Mouse (Mus musculus): ENCODE data around the gene Swsap1. TPM values are rescaled to one million over a fixed set of nuclear protein-coding genes. Genes with fewer than 3 reads are reported as not detected.

Gene Swsap1
- polyA plus RNA-seq, 1 experiment: 8.5 TPM

DNA sequence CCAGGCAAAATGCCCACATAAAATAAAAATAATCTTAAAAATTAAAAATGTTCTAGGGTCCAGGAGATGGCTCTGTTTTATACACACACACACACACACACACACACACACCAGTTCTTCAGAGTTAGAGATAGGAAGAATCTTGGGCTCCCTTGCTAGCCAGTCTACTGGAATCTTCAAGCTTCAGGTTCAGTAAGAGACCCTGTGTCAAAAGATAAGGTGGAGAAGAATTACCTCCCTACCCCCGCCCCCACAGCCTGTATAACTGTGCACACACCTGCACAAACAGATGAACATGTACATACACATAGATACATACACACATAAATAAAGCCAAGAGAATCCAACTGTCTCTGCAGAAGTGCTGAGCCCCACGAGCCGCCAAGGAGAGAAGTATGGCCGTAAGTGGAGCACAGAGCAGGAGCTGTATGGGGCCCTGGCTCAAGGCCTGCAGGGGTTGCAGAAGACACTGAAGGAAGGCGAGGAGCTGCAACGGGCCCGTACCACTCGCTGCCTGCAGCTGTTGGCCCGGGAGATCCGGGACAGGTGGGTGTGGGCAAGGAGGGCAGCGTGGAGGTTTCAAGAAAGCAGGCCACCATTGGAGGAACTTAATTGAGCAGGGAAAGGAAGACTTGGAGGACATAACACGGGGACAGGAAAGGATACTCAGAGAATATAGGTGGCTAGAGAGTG lies 23.0 kb upstream of the Swsap1 start:
- TF ChIP-seq CTCF (IDR thresholded peaks at IDR 0.05; ENCODE audit: low read depth, low read length) (no peak), EP300 (IDR thresholded peaks at IDR 0.05; ENCODE audit: insufficient read depth, low read depth, low read length) (no peak), POLR2A (IDR thresholded peaks at IDR 0.05; ENCODE audit: insufficient read depth, low read length) (no peak)
- Histone ChIP-seq H3K9me3 (replicated peaks; ENCODE audit: control insufficient read depth, insufficient read depth, low read length, poor library complexity, severe bottlenecking) (no peaks in the 10 kb centered on the region), H3K27me3 (ENCODE audit: control insufficient read depth, insufficient read depth, low read length, poor library complexity, severe bottlenecking) (no peaks in the 10 kb centered on the region), H3K4me1 (ENCODE audit: control insufficient read depth, insufficient read depth, low read length) (no peaks in the 10 kb centered on the region), H3K9ac (ENCODE audit: low read depth, poor library complexity, severe bottlenecking) (peak overlapping the region; percentile 9; the same call in 1 of the 2 replicates), H3K4me3 (ENCODE audit: low read depth, low read length) (no peak overlapping the region; the same call in 1 of the 2 replicates), H3K36me3 (ENCODE audit: control insufficient read depth, insufficient read depth, low read length, poor library complexity, severe bottlenecking) (no peaks in the 10 kb centered on the region), H3K27ac (ENCODE audit: insufficient read depth, low read length) (no peak overlapping the region)

GRCm38 (mm10) chr9:21934021-21934420 lies 21.5 kb upstream of the Swsap1 start:
- H3K9me3 ChIP-seq (replicated peaks; ENCODE audit: control insufficient read depth, insufficient read depth, low read length, poor library complexity, severe bottlenecking): no peaks in the 10 kb centered on the region
- H3K27ac ChIP-seq (ENCODE audit: insufficient read depth, low read length): no peak overlapping the region
- H3K9ac ChIP-seq (ENCODE audit: low read depth, poor library complexity, severe bottlenecking): no peak overlapping the region
- H3K4me1 ChIP-seq (ENCODE audit: control insufficient read depth, insufficient read depth, low read length): no peaks in the 10 kb centered on the region
- no peaks in the 10 kb centered on the region for H3K27me3 ChIP-seq (ENCODE audit: control insufficient read depth, insufficient read depth, low read length, poor library complexity, severe bottlenecking)
- no peak for TF ChIP-seq POLR2A (IDR thresholded peaks at IDR 0.05; ENCODE audit: insufficient read depth, low read length)
- TF ChIP-seq EP300 (IDR thresholded peaks at IDR 0.05; ENCODE audit: insufficient read depth, low read depth, low read length): no peak
- no peak for TF ChIP-seq CTCF (IDR thresholded peaks at IDR 0.05; ENCODE audit: low read depth, low read length)
- no peak overlapping the region for H3K4me3 ChIP-seq (ENCODE audit: low read depth, low read length)
- H3K36me3 ChIP-seq (ENCODE audit: control insufficient read depth, insufficient read depth, low read length, poor library complexity, severe bottlenecking): no peaks in the 10 kb centered on the region

GRCm38 (mm10) chr9:21935466-21936131 lies 20.0 kb upstream of the Swsap1 start:
- H3K4me3 ChIP-seq (ENCODE audit: low read depth, low read length): no peak overlapping the region
- no peaks in the 10 kb centered on the region for H3K9me3 ChIP-seq (replicated peaks; ENCODE audit: control insufficient read depth, insufficient read depth, low read length, poor library complexity, severe bottlenecking)
- no peaks in the 10 kb centered on the region for H3K27me3 ChIP-seq (ENCODE audit: control insufficient read depth, insufficient read depth, low read length, poor library complexity, severe bottlenecking)
- H3K4me1 ChIP-seq (ENCODE audit: control insufficient read depth, insufficient read depth, low read length): no peaks in the 10 kb centered on the region
- H3K27ac ChIP-seq (ENCODE audit: insufficient read depth, low read length): no peak overlapping the region
- H3K36me3 ChIP-seq (ENCODE audit: control insufficient read depth, insufficient read depth, low read length, poor library complexity, severe bottlenecking): no peaks in the 10 kb centered on the region
- no peak overlapping the region for H3K9ac ChIP-seq (ENCODE audit: low read depth, poor library complexity, severe bottlenecking)
- no peak for TF ChIP-seq CTCF (IDR thresholded peaks at IDR 0.05; ENCODE audit: low read depth, low read length)
- no peak for TF ChIP-seq POLR2A (IDR thresholded peaks at IDR 0.05; ENCODE audit: insufficient read depth, low read length)
- TF ChIP-seq EP300 (IDR thresholded peaks at IDR 0.05; ENCODE audit: insufficient read depth, low read depth, low read length): no peak

DNA sequence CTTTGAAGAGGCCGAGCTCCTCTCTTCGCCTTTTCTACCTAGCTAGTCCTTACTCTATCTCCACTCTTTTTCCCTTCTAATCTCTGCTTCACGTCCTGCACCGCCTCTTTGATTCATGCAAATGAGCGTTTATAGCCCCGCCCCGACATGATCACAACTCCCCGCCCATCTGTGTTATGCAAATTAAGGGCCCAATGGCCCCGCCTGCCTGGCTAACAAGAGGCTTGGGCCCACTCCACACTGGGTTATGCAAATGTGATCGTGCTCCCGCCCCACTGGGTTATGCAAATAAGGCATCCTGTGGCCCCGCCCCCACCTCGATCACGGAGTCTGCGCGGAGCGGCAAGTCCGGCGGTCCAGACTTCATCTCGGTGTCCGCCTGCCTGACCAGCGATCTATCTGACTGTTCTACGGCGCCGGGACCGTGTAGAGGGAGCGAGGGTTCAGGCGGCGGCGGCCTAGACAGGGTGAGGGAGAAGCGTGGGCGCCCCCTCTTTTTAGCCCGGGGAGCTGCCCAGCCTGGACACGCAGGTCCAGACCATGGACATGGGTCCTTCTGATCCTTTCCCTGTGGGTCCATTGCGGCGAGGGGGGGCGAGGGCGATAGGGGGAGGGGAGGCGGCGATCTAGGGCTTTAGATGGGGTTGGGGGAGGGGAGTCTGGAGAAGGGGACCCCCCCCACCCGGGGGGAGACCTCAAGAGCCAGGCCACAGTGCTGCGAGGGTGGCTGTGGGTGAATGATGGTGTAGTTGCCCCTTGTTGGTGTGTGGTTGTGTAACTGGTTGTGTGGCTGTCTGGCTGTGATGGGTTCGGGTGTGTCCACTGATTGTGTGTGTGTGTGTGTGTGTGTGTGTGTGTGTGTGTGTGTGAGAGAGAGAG lies 18.6 kb upstream of the Swsap1 start, which contains the start of gene Plppr2:
Plppr2 (plus strand) TSS at position 342 of the 879 bp plus-strand sequence.
- H3K9me3 ChIP-seq (replicated peaks; ENCODE audit: control insufficient read depth, insufficient read depth, low read length, poor library complexity, severe bottlenecking): no peaks in the 10 kb centered on the region
- H3K27me3 ChIP-seq (ENCODE audit: control insufficient read depth, insufficient read depth, low read length, poor library complexity, severe bottlenecking): no peaks in the 10 kb centered on the region
- H3K36me3 ChIP-seq (ENCODE audit: control insufficient read depth, insufficient read depth, low read length, poor library complexity, severe bottlenecking): no peaks in the 10 kb centered on the region
- H3K9ac ChIP-seq (ENCODE audit: low read depth, poor library complexity, severe bottlenecking): peak within 1 kb of the TSS; percentile 58
- TF ChIP-seq EP300 (IDR thresholded peaks at IDR 0.05; ENCODE audit: insufficient read depth, low read depth, low read length): no peak
- TF ChIP-seq CTCF (IDR thresholded peaks at IDR 0.05; ENCODE audit: low read depth, low read length): no peak
- no peak for TF ChIP-seq POLR2A (IDR thresholded peaks at IDR 0.05; ENCODE audit: insufficient read depth, low read length)
- peak within 1 kb of the TSS; percentile 58 for H3K4me3 ChIP-seq (ENCODE audit: low read depth, low read length)
- H3K4me1 ChIP-seq (ENCODE audit: control insufficient read depth, insufficient read depth, low read length): no peaks in the 10 kb centered on the region
- H3K27ac ChIP-seq (ENCODE audit: insufficient read depth, low read length): no peak within 1 kb of the TSS

GRCm38 (mm10) chr9:21937711-21938175 lies 17.8 kb upstream of the Swsap1 start:
- H3K4me1 ChIP-seq (ENCODE audit: control insufficient read depth, insufficient read depth, low read length): no peaks in the 10 kb centered on the region
- TF ChIP-seq EP300 (IDR thresholded peaks at IDR 0.05; ENCODE audit: insufficient read depth, low read depth, low read length) (no peak), POLR2A (IDR thresholded peaks at IDR 0.05; ENCODE audit: insufficient read depth, low read length) (no peak), CTCF (IDR thresholded peaks at IDR 0.05; ENCODE audit: low read depth, low read length) (no peak)
- H3K4me3 ChIP-seq (ENCODE audit: low read depth, low read length): no peak overlapping the region
- H3K9me3 ChIP-seq (replicated peaks; ENCODE audit: control insufficient read depth, insufficient read depth, low read length, poor library complexity, severe bottlenecking): no peaks in the 10 kb centered on the region
- H3K36me3 ChIP-seq (ENCODE audit: control insufficient read depth, insufficient read depth, low read length, poor library complexity, severe bottlenecking): no peaks in the 10 kb centered on the region
- H3K9ac ChIP-seq (ENCODE audit: low read depth, poor library complexity, severe bottlenecking): no peak overlapping the region
- no peak overlapping the region for H3K27ac ChIP-seq (ENCODE audit: insufficient read depth, low read length)
- H3K27me3 ChIP-seq (ENCODE audit: control insufficient read depth, insufficient read depth, low read length, poor library complexity, severe bottlenecking): no peaks in the 10 kb centered on the region
